Mouse (Mus musculus): ENCODE results near the gene Trio.

DNA sequence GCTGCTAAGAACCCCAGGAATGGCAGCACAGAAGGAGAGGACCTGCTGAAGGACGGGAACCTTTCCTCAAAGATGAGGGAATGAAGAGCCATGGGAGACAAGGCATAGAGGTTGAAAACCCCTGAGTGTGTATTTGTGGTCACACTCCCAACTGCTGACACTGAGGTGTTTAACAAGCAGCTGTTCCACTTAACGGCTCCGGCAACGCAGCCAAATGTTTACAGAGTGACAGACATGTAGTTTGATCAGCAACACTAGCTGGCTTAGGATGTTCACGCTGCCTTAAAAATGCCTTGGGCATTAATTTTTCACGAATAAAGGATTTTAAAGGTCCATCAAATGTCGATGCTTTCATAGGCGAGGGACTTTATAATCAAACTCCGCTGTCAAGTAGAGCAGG is 106.8 kb downstream of the Trio start:
- TF ChIP-seq CTCF (IDR thresholded peaks at IDR 0.05; ENCODE audit: insufficient read depth, low read length) = no peak
- TF ChIP-seq POLR2A (IDR thresholded peaks at IDR 0.05; ENCODE audit: borderline replicate concordance, extremely low read depth, low read depth, low read length) = no peak
